Mouse (Mus musculus) cortical plate, adult 2 months (tissue): ENCODE measurements around the gene Amotl1.

Experiments used
- CTCF ChIP-seq: fragments of 200-500 bp; IDR thresholded peaks from 2 replicates; pipeline ENCODE4 v1.5.1; 2011; ENCODE audit warnings: mild to moderate bottlenecking, control low read depth, low read length; ENCODE audit not compliant: insufficient read depth; ENCODE audit errors: extremely low read depth
- POLR2A ChIP-seq: fragments of 200-500 bp; IDR thresholded peaks from 2 replicates; pipeline ENCODE4 v1.6.1; 2011; ENCODE audit warnings: mild to moderate bottlenecking, low read length, control low read depth; ENCODE audit not compliant: insufficient read depth; ENCODE audit errors: extremely low read depth

- TF ChIP-seq CTCF (no peak), POLR2A (no peak)
Observed at GRCm38 (mm10) chr9:14521695-14522094, 123.2 kb downstream of the Amotl1 start.
